Mouse (Mus musculus) neural tube, embryonic 15.5 days (tissue): ENCODE data around the gene 5330417C22Rik. TPM values are rescaled to one million over a fixed set of nuclear protein-coding genes. Genes with fewer than 3 reads are reported as not detected.
A peak's percentile ranks its signal among the peaks of the same experiment; 100 is the strongest.
"Not testable (repeated sequence)": the region's sequence is repeated elsewhere in the genome, so short reads cannot be mapped to it uniquely, and the experiment has no call there.

Experiments used
- ATAC-seq: fragments of 200-750 bp; cut with Nextera tagmentation; 2 replicates; pipeline ENCODE4 v1.8.0; 2017; ENCODE audit warnings: mild to moderate bottlenecking, moderate TSS enrichment, moderate library complexity; ENCODE audit not compliant: low FRiP score
- H3K27ac ChIP-seq: fragments of 300-500 bp; sonication (generic); replicated peaks from 2 replicates; pipeline ENCODE4 v1.5.1; 2015; ENCODE audit warnings: mild to moderate bottlenecking, inconsistent platforms
- H3K27me3 ChIP-seq: fragments of 300-500 bp; sonication (generic); replicated peaks from 2 replicates; pipeline ENCODE4 v1.6.1; 2015; ENCODE audit warnings: inconsistent platforms
- H3K36me3 ChIP-seq: fragments of 300-500 bp; sonication (generic); 2 replicates; pipeline ENCODE4 v1.6.1; 2015; ENCODE audit warnings: inconsistent platforms
- H3K4me1 ChIP-seq: fragments of 300-500 bp; sonication (generic); 2 replicates; pipeline ENCODE4 v1.6.1; 2015; ENCODE audit warnings: inconsistent platforms
- H3K4me2 ChIP-seq: fragments of 300-500 bp; sonication (generic); 2 replicates; pipeline ENCODE4 v1.6.1; 2015; ENCODE audit warnings: inconsistent platforms, mild to moderate bottlenecking, moderate library complexity
- H3K4me3 ChIP-seq: fragments of 300-500 bp; sonication (generic); replicated peaks from 2 replicates; pipeline ENCODE4 v1.5.1; 2015; ENCODE audit warnings: mild to moderate bottlenecking, inconsistent platforms
- H3K9ac ChIP-seq: fragments of 300-500 bp; sonication (generic); replicated peaks from 2 replicates; pipeline ENCODE4 v1.6.1; 2015; ENCODE audit warnings: mild to moderate bottlenecking, inconsistent platforms
- H3K9me3 ChIP-seq: fragments of 300-500 bp; sonication (generic); replicated peaks from 2 replicates; pipeline ENCODE4 v1.6.1; 2016; ENCODE audit warnings: inconsistent platforms
- WGBS: fragments of 180-500 bp; shearing (Covaris S2); methylation state at CpG from one replicate; pipeline ENCODE4 v1.1.7; 2015; ENCODE audit warnings: mixed read lengths; 5-methylcytosine and 5-hydroxymethylcytosine counted together
- polyA plus RNA-seq: library from polyadenylated mRNA; unstranded; fragments of >200 nt; fragmentation: Nextera tagmentation; extraction: Ambion mirVana; gene quantifications from 2 replicates; pipeline ENCODE4 v1.2.1, GENCODE M21; 2015

The 5330417C22Rik gene
- polyA plus RNA-seq, 1 experiment from 2014 or later: 12.1 TPM

GRCm38 (mm10) chr3:108518276-108518675, 18.1 kb downstream of the 5330417C22Rik start:
- no peak overlapping the region for H3K4me2 ChIP-seq
- H3K9me3 ChIP-seq: no peaks in the 10 kb centered on the region
- no peaks in the 10 kb centered on the region for H3K36me3 ChIP-seq
- WGBS: 59% methylated on average over 4 of the region's 4 CpGs
- ATAC-seq: no peak
- no peak overlapping the region for H3K9ac ChIP-seq
- H3K4me1 ChIP-seq: no peaks in the 10 kb centered on the region
- no peaks in the 10 kb centered on the region for H3K27me3 ChIP-seq
- H3K27ac ChIP-seq: no peak overlapping the region
- H3K4me3 ChIP-seq: no peak overlapping the region

GRCm38 (mm10) chr3:108513465-108513864, 22.9 kb downstream of the 5330417C22Rik start:
- H3K36me3 ChIP-seq: no peaks in the 10 kb centered on the region
- H3K27me3 ChIP-seq: no peaks in the 10 kb centered on the region
- H3K27ac ChIP-seq: no peak overlapping the region
- H3K9me3 ChIP-seq: no peaks in the 10 kb centered on the region
- H3K4me1 ChIP-seq: peaks cover 22% of the 10 kb centered on the region
- H3K4me2 ChIP-seq: no peak overlapping the region
- H3K4me3 ChIP-seq: no peak overlapping the region
- H3K9ac ChIP-seq: no peak overlapping the region
- 72% methylated on average over 3 of the region's 3 CpGs for WGBS
- no peak for ATAC-seq

- no peaks in the 10 kb centered on the region for H3K27me3 ChIP-seq
- WGBS: 3% methylated on average over 9 of the region's 9 CpGs
- H3K36me3 ChIP-seq: no peaks in the 10 kb centered on the region
- H3K27ac ChIP-seq: peak overlapping the region; percentile 46
- peak overlapping the region; percentile 31 for H3K4me2 ChIP-seq
- ATAC-seq: peak; percentile 71
- peaks cover 26% of the 10 kb centered on the region for H3K4me1 ChIP-seq
- no peaks in the 10 kb centered on the region for H3K9me3 ChIP-seq
- no peak overlapping the region for H3K4me3 ChIP-seq
- H3K9ac ChIP-seq: no peak overlapping the region
These were observed 25.4 kb downstream of the 5330417C22Rik start for GRCm38 (mm10) chr3:108510716-108511483.

- ATAC-seq: no peak
- H3K4me2 ChIP-seq: no peak overlapping the region
- H3K27me3 ChIP-seq: no peaks in the 10 kb centered on the region
- 25% methylated on average over 1 of the region's 2 CpGs for WGBS
- no peaks in the 10 kb centered on the region for H3K9me3 ChIP-seq
- no peak overlapping the region for H3K27ac ChIP-seq
- H3K36me3 ChIP-seq: no peaks in the 10 kb centered on the region
- no peak overlapping the region for H3K4me3 ChIP-seq
- H3K4me1 ChIP-seq: peaks cover 26% of the 10 kb centered on the region
- no peak overlapping the region for H3K9ac ChIP-seq
These were observed 26.2 kb downstream of the 5330417C22Rik start for GRCm38 (mm10) chr3:108510156-108510555.

GRCm38 (mm10) chr3:108508745-108509474, 27.4 kb downstream of the 5330417C22Rik start:
- Histone ChIP-seq H3K4me2 (no peak overlapping the region), H3K27me3 (no peaks in the 10 kb centered on the region), H3K27ac (no peak overlapping the region), H3K4me3 (no peak overlapping the region), H3K9me3 (no peaks in the 10 kb centered on the region), H3K4me1 (peaks cover 26% of the 10 kb centered on the region), H3K36me3 (no peaks in the 10 kb centered on the region), H3K9ac (no peak overlapping the region)
- ATAC-seq: peak; percentile 57; the same call in 1 of the 2 replicates
- 48% methylated on average over 4 of the region's 4 CpGs for WGBS

GRCm38 (mm10) chr3:108503908-108504307, 32.4 kb downstream of the 5330417C22Rik start:
- Histone ChIP-seq H3K4me2 (no peak overlapping the region), H3K4me3 (no peak overlapping the region), H3K9ac (no peak overlapping the region), H3K27ac (no peak overlapping the region), H3K4me1 (0 out of 2 replicates have a peak, but pooled peaks cover 3% of the 10 kb centered on the region), H3K9me3 (no peaks in the 10 kb centered on the region), H3K36me3 (no peaks in the 10 kb centered on the region), H3K27me3 (no peaks in the 10 kb centered on the region)
- no peak for ATAC-seq
- 88% methylated on average over 4 of the region's 4 CpGs for WGBS

GRCm38 (mm10) chr3:108501411-108501810, 34.9 kb downstream of the 5330417C22Rik start:
- WGBS: 55% methylated on average over 3 of the region's 3 CpGs
- H3K4me2 ChIP-seq, H3K36me3 ChIP-seq, H3K4me1 ChIP-seq, H3K4me3 ChIP-seq, H3K27me3 ChIP-seq, ATAC-seq, H3K9me3 ChIP-seq, H3K27ac ChIP-seq, H3K9ac ChIP-seq: not testable (repeated sequence)

- Histone ChIP-seq H3K36me3 (no peaks in the 10 kb centered on the region), H3K27me3 (0 out of 2 replicates have a peak, but pooled peaks cover 2% of the 10 kb centered on the region), H3K4me2 (no peak overlapping the region), H3K4me1 (peaks cover 11% of the 10 kb centered on the region), H3K27ac (no peak overlapping the region), H3K4me3 (no peak overlapping the region), H3K9ac (no peak overlapping the region), H3K9me3 (no peaks in the 10 kb centered on the region)
- no peak for ATAC-seq
- 68% methylated on average over 8 of the region's 8 CpGs for WGBS
These were observed 36.5 kb downstream of the 5330417C22Rik start for GRCm38 (mm10) chr3:108499826-108500225.

GRCm38 (mm10) chr3:108497602-108498001, 38.7 kb downstream of the 5330417C22Rik start:
- H3K9me3 ChIP-seq: no peaks in the 10 kb centered on the region
- WGBS: 39% methylated on average over 9 of the region's 9 CpGs
- no peaks in the 10 kb centered on the region for H3K36me3 ChIP-seq
- H3K27me3 ChIP-seq: 0 out of 2 replicates have a peak, but pooled peaks cover 2% of the 10 kb centered on the region
- no peak overlapping the region for H3K4me2 ChIP-seq
- no peak for ATAC-seq
- no peak overlapping the region for H3K9ac ChIP-seq
- H3K4me1 ChIP-seq: peaks cover 14% of the 10 kb centered on the region
- H3K4me3 ChIP-seq: no peak overlapping the region
- H3K27ac ChIP-seq: no peak overlapping the region

GRCm38 (mm10) chr3:108495486-108495885, 40.9 kb downstream of the 5330417C22Rik start:
- Histone ChIP-seq H3K4me1 (peaks cover 14% of the 10 kb centered on the region), H3K9ac (no peak overlapping the region), H3K27me3 (0 out of 2 replicates have a peak, but pooled peaks cover 2% of the 10 kb centered on the region), H3K27ac (no peak overlapping the region), H3K4me3 (no peak overlapping the region), H3K36me3 (no peaks in the 10 kb centered on the region), H3K9me3 (no peaks in the 10 kb centered on the region), H3K4me2 (0 out of 2 replicates have a peak overlapping the region, but pooled peaks have one; percentile 0)
- 35% methylated on average over 4 of the region's 4 CpGs for WGBS
- no peak for ATAC-seq

GRCm38 (mm10) chr3:108494861-108495474, 41.4 kb downstream of the 5330417C22Rik start:
- Histone ChIP-seq H3K27me3 (0 out of 2 replicates have a peak, but pooled peaks cover 2% of the 10 kb centered on the region), H3K9me3 (no peaks in the 10 kb centered on the region), H3K4me2 (no peak overlapping the region), H3K4me3 (no peak overlapping the region), H3K9ac (no peak overlapping the region), H3K4me1 (peaks cover 14% of the 10 kb centered on the region), H3K36me3 (no peaks in the 10 kb centered on the region), H3K27ac (no peak overlapping the region)
- ATAC-seq: no peak
- WGBS: 62% methylated on average over 9 of the region's 9 CpGs
